Mouse (Mus musculus): ENCODE results near the gene Yars.
A peak's percentile ranks its signal among the peaks of the same experiment; 100 is the strongest.

Yars gene

GRCm38 (mm10) chr4:129189542-129190519 is at the start of gene Yars, which contains the start of gene S100pbp:
Gene Yars (plus strand): TSS chr4:129189760.
Gene S100pbp (minus strand): TSS chr4:129189727.
- peak; percentile 90 to 96 for DNase-seq (ENCODE audit: low spot score in 2 of 2)

GRCm38 (mm10) chr4:129140808-129141207 is 48.8 kb upstream of the Yars start:
- no peak for DNase-seq (ENCODE audit: low spot score in 2 of 2)

GRCm38 (mm10) chr4:129141560-129142438 is 47.8 kb upstream of the Yars start:
- no peak for DNase-seq (ENCODE audit: low spot score in 2 of 2)

GRCm38 (mm10) chr4:129142439-129143045 is 47.0 kb upstream of the Yars start:
- no peak for DNase-seq (ENCODE audit: low spot score in 2 of 2)

GRCm38 (mm10) chr4:129143509-129143908 is 46.1 kb upstream of the Yars start:
- no peak for DNase-seq (ENCODE audit: low spot score in 2 of 2)

GRCm38 (mm10) chr4:129144401-129145367 is 44.9 kb upstream of the Yars start:
- peak; percentile 80 to 95 for DNase-seq (ENCODE audit: low spot score in 2 of 2)

- no peak for DNase-seq (ENCODE audit: low spot score in 2 of 2)
Measured at GRCm38 (mm10) chr4:129145411-129145810, 44.1 kb upstream of the Yars start.

GRCm38 (mm10) chr4:129145943-129146342 is 43.6 kb upstream of the Yars start:
- no peak for DNase-seq (ENCODE audit: low spot score in 2 of 2)

GRCm38 (mm10) chr4:129146392-129146791 is 43.2 kb upstream of the Yars start:
- DNase-seq (ENCODE audit: low spot score in 2 of 2) = no peak

GRCm38 (mm10) chr4:129147552-129148103 is 41.9 kb upstream of the Yars start:
- DNase-seq (ENCODE audit: low spot score in 2 of 2) = no peak

- DNase-seq (ENCODE audit: low spot score in 2 of 2) = no peak
Measured at GRCm38 (mm10) chr4:129149321-129149720, 40.2 kb upstream of the Yars start.

- no peak for DNase-seq (ENCODE audit: low spot score in 2 of 2)
Measured at GRCm38 (mm10) chr4:129151276-129151811, 38.2 kb upstream of the Yars start.

GRCm38 (mm10) chr4:129157541-129157940 is 32.0 kb upstream of the Yars start:
- no peak for DNase-seq (ENCODE audit: low spot score in 2 of 2)

GRCm38 (mm10) chr4:129158549-129158948 is 31.0 kb upstream of the Yars start:
- DNase-seq (ENCODE audit: low spot score in 2 of 2) = no peak

GRCm38 (mm10) chr4:129161076-129161475 is 28.5 kb upstream of the Yars start:
- DNase-seq (ENCODE audit: low spot score in 2 of 2) = no peak

GRCm38 (mm10) chr4:129161581-129162255 is 27.8 kb upstream of the Yars start:
- DNase-seq (ENCODE audit: low spot score in 2 of 2) = no peak

- DNase-seq (ENCODE audit: low spot score in 2 of 2) = no peak
Measured at GRCm38 (mm10) chr4:129172529-129172928, 17.0 kb upstream of the Yars start.

GRCm38 (mm10) chr4:129179560-129179959 is 10.0 kb upstream of the Yars start:
- DNase-seq (ENCODE audit: low spot score in 2 of 2) = no peak

- DNase-seq (ENCODE audit: low spot score in 2 of 2) = no peak
Measured at GRCm38 (mm10) chr4:129188041-129188659, 1.4 kb upstream of the Yars start.

Measured in left cerebral cortex, adult 9 months (tissue).